8 mouse cellular contexts compared by ENCODE assay signal in the genomic region with DNA sequence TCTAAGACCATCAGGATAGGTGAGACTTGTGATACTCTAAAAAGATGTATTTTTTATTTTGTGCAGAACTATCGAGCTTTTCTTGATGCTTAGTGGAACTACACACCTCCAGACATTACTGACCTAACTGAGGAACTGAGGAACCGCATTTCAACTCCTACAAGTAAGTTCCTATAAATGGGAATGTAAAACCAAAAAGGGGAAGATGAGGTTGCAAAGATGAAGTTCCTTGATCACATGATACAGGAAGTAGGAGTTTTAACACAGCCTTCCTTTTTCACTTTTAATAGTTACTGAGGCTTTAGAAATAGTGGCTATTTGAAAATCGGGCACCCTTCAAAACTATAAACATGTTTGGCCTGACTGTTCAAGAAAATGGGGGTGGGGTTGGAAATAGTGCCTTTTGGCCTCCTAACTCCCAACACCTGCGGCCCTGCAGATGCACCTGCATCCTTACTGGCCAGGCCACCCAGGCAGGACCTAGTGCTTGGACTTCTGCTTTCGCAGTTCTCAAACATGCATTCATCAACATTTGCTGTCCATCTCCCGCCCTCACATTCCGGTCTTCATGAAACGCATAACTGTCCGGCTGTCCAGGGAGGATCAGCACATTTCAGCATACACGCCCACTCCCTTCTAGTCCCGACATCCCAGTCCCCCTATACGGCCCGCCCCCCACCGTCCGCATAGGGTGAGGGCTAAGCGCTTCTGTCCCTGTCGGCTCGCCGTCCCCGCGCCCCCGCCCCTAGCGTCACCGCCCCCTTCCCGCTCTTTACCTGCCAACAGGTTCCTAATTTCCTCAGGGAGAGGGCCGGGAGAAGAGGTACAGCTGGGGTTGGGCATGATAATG. TPM values are rescaled to one million over a fixed set of nuclear protein-coding genes. Genes with fewer than 3 reads are reported as not detected.
A peak's percentile ranks its signal among the peaks of the same experiment; 100 is the strongest.
DNase-seq lines count a peak whose midpoint lies in the region; ATAC-seq and TF ChIP-seq lines count a peak whose summit lies in the region.

No protein-coding gene starts in this region.

- peak overlapping the region; percentile 71 for H3K9ac ChIP-seq in kidney, embryonic 16.5 days (replicated peaks; ENCODE audit: low read length)
- peak overlapping the region; percentile 52 for H3K9ac ChIP-seq in heart, embryonic 15.5 days
- peak overlapping the region; percentile 60 for H3K9ac ChIP-seq in liver, embryonic 15.5 days

- peak overlapping the region; percentile 70; the same call in 1 of the 2 replicates for H3K27ac ChIP-seq in kidney, embryonic 16.5 days (ENCODE audit: low read length)
- peak overlapping the region; percentile 52 for H3K27ac ChIP-seq in heart, embryonic 15.5 days
- H3K27ac ChIP-seq in liver, embryonic 15.5 days (replicated peaks) = peak overlapping the region; percentile 67
- H3K27ac ChIP-seq in olfactory bulb, adult 2 months (ENCODE audit: insufficient read depth, low read depth, low read length) = no peak overlapping the region

- WGBS in kidney, embryonic 16.5 days = 9% methylated on average over 26 of the region's 26 CpGs
- WGBS in heart, embryonic 15.5 days = 6% methylated on average over 26 of the region's 26 CpGs
- 3% methylated on average over 26 of the region's 26 CpGs for WGBS in liver, embryonic 15.5 days (ENCODE audit: insufficient replicate concordance)
- 8% methylated on average over 26 of the region's 26 CpGs for WGBS in olfactory bulb, adult 2 months

- H3K9me3 ChIP-seq in kidney, embryonic 16.5 days (ENCODE audit: low read length) = no peaks in the 10 kb centered on the region
- H3K9me3 ChIP-seq in heart, embryonic 15.5 days (replicated peaks) = no peaks in the 10 kb centered on the region
- H3K9me3 ChIP-seq in liver, embryonic 15.5 days (replicated peaks) = no peaks in the 10 kb centered on the region

- peaks cover 15% of the 10 kb centered on the region for H3K27me3 ChIP-seq in kidney, embryonic 16.5 days (ENCODE audit: insufficient read depth, low read length)
- H3K27me3 ChIP-seq in heart, embryonic 15.5 days = peaks cover 47% of the 10 kb centered on the region
- peaks cover 42% of the 10 kb centered on the region for H3K27me3 ChIP-seq in liver, embryonic 15.5 days

- no peaks in the 10 kb centered on the region for H3K36me3 ChIP-seq in kidney, embryonic 16.5 days (ENCODE audit: insufficient read depth, low read length)
- H3K36me3 ChIP-seq in heart, embryonic 15.5 days = no peaks in the 10 kb centered on the region
- no peaks in the 10 kb centered on the region for H3K36me3 ChIP-seq in liver, embryonic 15.5 days (replicated peaks)

- H3K4me3 ChIP-seq in kidney, embryonic 16.5 days (ENCODE audit: low read length) = peak overlapping the region; percentile 85
- H3K4me3 ChIP-seq in heart, embryonic 15.5 days = peak overlapping the region; percentile 77
- H3K4me3 ChIP-seq in liver, embryonic 15.5 days (replicated peaks) = peak overlapping the region; percentile 68
- peak overlapping the region; percentile 46 for H3K4me3 ChIP-seq in olfactory bulb, adult 2 months (ENCODE audit: insufficient read depth, low read depth, low read length)

- H3K4me1 ChIP-seq in kidney, embryonic 16.5 days (ENCODE audit: insufficient read depth, low read length) = peaks cover 6% of the 10 kb centered on the region
- H3K4me1 ChIP-seq in heart, embryonic 15.5 days (replicated peaks) = peaks cover 3% of the 10 kb centered on the region
- 0 out of 2 replicates have a peak, but pooled peaks cover 13% of the 10 kb centered on the region for H3K4me1 ChIP-seq in liver, embryonic 15.5 days (replicated peaks)
- H3K4me1 ChIP-seq in olfactory bulb, adult 2 months (ENCODE audit: control insufficient read depth, insufficient read depth, low read length) = peaks cover 4% of the 10 kb centered on the region; the same call in 1 of the 2 replicates

- no peak for TF ChIP-seq POLR2A in olfactory bulb, adult 2 months (IDR thresholded peaks at IDR 0.05; ENCODE audit: insufficient read depth, low read depth, low read length)

- DNase-seq in kidney, postnatal 10 days = no peak
- peak; percentile 17 for DNase-seq in T-cell, adult 2 months (ENCODE audit: low spot score)
- DNase-seq in adrenal gland, adult 18-20 months (ENCODE audit: low spot score in 2 of 2) = no peak
- no peak for DNase-seq in kidney, adult 8-10 months

- H3K4me2 ChIP-seq in kidney, embryonic 16.5 days (replicated peaks; ENCODE audit: low read depth, low read length) = peak overlapping the region; percentile 60
- H3K4me2 ChIP-seq in heart, embryonic 15.5 days = peak overlapping the region; percentile 87
- peak overlapping the region; percentile 80 for H3K4me2 ChIP-seq in liver, embryonic 15.5 days

- ATAC-seq in kidney, embryonic 16.5 days (ENCODE audit: low FRiP score, low TSS enrichment) = peak; percentile 92
- peak; percentile 75 for ATAC-seq in heart, embryonic 15.5 days (replicated peaks; ENCODE audit: insufficient number of reproducible peaks, insufficient read depth, low FRiP score, low read depth)
- peak; percentile 67 for ATAC-seq in liver, embryonic 15.5 days (ENCODE audit: insufficient read depth)

- TF ChIP-seq CTCF in olfactory bulb, adult 2 months (IDR thresholded peaks at IDR 0.05; ENCODE audit: insufficient read depth, low read depth, low read length) = no peak

RNA-seq across cellular contexts. Expression of a gene that starts 0.6 kb away (rescaled TPM):
- polyA plus RNA-seq in kidney, embryonic 16.5 days (2015; fragmentation: Nextera tagmentation; extraction: Ambion mirVana) = 35.4 and 36.8 TPM in 2 replicates
- 13.5 and 21.8 TPM in 2 replicates for polyA plus RNA-seq in heart, embryonic 15.5 days (2015; fragmentation: Nextera tagmentation; extraction: Ambion mirVana)
- 16.6 and 19.1 TPM in 2 replicates for polyA plus RNA-seq in liver, embryonic 15.5 days (2015; fragmentation: Nextera tagmentation; extraction: Ambion mirVana)
- polyA plus RNA-seq in olfactory bulb, adult 2 months (2012; ENCODE audit: insufficient read depth, insufficient read length, low replicate concordance, missing spikeins) = not detected in 2 replicates
- 10 to 100 TPM; 43.6 to 59.0 TPM for total RNA-seq in adrenal gland, adult 18-20 months (2021)

Comparison
In these comparisons a context has a peak if more than half of its experiments do, and no peak if none do; other contexts are left out.
1. RNA of a gene that starts 0.6 kb away (polyA plus RNA-seq): 35.4 to 36.8 TPM in kidney, embryonic 16.5 days, 16.6 to 19.1 TPM in liver, embryonic 15.5 days and 13.5 to 21.8 TPM in heart, embryonic 15.5 days; not detected in olfactory bulb, adult 2 months; every median in the first group is over 10 times any median in the second.
2. Peak in every context shown above with its lines, with median percentiles within 50 percentile points of each other: ATAC-seq, H3K4me2 ChIP-seq, H3K4me3 ChIP-seq and H3K9ac ChIP-seq.